Mouse (Mus musculus) gonadal fat pad, adult 2 months (tissue): ENCODE measurements at regions not wholly inside any gene's neighbourhood (a gene's known extent, or its start where the extent isn't known, plus 50 kb on each side); places are given as distances from the start of the nearest gene placed in this dataset.

ENCODE experiments used
- DNase-seq: peaks from one replicate; pipeline ENCODE4 v3.0.0-alpha.2; 2012; ENCODE audit warnings: low read depth

DNA sequence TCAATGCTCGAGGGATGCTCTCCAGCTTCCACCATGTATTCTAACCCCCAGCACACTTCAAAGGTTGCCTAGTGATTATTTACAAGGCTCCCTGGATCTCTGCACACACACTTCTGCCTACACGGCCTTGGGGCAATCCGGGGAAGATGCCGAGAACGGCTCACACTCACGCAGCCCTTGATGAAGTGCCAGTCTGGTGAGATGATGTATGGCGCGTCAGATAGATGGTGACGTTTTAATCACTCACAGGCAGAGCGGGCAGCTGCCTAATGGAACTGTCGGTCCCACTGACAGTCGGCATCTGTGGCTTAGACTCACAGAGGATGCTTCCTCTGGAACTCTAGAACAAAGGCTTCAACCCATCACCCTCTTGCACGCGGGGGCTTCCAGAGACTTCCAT is 66.9 kb upstream of the Kazn start:
- DNase-seq = no peak

DNA sequence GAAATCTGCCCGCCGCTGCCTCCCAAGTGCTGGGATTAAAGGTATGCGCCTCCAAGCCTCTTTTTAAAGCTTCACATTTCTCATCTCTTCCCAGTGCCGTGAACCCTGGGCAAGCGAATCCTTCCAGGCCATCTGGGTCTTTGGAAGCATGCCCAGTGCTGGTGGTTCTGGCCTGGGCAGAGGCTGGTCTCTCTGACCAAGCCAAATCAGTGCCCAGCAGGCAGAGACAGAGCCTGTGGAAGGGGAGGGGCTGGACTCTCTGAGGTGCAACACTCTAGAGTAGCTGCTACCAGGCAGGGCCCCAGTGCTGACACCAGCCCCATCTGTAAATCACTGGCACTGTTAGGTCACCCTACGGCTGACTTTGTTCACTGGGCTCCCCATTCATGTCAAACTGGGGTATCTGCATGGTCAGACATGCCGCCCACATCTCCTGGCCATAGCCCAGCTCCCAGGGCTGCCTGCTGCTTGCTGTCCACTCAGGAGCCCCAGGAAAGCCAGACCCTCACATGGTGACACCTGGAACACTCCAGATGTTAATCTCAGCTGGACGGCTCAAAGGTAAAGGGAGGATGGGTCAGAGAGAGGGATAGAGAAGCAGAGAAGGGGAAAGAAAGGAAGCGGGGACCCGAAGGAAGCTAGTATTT is 64.3 kb upstream of the Kazn start:
- no peak for DNase-seq

DNA sequence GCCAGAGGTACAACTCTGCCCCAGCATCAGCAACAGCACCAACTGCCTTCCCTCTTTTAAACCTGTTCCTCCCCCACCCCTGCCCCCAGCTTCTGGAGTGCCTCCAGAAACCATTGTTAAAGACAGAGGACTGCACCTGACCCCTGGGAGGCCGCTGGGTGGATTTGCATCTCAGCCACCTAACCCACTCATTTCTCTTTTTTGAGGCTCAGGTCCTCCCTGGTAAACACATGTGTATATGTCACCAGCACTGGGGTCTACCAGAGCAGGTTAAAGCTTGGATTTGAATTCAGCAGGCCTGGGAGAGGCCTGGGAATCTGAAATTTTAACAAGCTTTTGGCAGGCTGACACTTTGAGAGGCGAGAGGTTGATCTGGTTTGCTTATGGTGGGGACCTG is 63.5 kb upstream of the Kazn start:
- DNase-seq = no peak

DNA sequence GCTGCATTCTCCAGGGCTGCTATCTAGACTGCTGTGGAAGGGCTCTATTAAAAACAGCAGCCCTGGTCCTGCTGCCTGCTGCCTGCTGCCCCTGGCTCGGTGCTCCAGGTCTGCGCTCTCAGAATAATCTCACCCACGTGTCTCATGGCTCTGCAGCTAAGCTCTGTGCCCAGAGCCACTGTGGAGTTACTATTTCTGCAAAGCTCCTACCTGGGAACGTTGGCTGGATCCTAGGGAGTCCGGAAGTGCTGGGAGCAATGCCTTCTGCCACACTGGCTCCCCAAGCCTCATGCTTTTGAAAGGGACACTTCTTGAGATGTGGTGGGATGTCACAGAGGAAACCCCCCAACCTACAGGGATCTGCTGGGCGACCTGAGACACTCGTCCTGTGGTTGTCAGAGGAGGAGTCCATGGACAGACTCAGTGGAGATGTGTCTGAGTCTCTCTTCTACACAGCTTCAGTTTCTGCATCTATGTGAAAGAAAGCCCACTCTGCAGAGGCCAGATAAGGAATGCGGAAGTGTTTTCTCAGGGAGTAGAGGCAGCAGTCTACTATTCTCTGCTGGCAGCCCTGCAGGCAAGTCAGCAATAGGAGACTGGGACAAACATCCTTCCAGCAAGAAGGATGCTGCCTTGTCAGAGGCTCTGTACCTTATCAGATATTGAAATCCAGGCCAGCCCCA is 63.0 kb upstream of the Kazn start:
- DNase-seq = no peak

DNA sequence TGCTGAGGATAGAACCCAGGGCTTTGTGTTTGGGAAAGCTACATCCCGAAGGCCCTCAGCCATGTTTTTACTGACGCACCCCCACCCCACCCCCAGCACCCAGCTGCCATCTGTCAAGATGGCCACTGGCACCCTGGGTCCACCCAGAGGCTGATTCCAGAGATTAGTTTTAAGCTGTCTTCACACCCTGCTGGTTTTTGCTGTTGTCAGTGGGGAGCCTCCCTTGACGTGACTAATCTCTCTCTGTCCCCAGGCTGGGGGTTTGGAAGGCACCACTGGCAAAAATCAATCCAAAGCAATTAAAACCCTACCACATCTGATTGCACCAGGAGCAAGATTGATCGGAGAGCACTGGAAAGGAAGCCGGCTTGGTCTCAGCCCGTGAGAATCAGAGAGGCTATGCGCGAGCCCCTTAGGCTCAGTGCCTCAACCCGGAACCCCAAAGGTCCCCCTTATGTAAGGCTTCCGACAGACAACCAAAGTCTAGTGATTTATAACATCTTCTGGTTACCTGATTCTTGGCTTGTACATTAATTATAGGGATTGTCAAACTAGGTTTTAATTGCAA is 59.7 kb upstream of the Kazn start:
- DNase-seq = no peak

DNA sequence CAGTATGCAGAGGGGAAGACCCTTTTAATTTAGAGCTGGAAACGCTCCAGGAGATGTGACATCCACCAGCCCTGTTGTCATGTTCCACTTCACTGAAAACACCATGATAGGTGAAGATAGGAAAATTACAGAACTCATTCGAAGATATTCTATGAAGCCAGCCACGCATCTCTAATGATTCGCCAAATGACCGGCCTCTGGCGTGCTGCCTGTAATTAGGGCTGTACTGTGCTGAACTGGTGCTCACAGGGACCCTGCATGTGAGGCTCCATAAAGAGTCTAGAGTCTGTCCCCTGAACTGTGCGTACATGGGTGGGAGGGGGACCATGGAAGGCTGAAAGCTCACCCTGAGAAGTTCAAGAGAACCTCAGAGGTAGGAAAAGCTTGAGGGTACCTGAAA is 53.6 kb upstream of the Kazn start:
- DNase-seq = no peak

DNA sequence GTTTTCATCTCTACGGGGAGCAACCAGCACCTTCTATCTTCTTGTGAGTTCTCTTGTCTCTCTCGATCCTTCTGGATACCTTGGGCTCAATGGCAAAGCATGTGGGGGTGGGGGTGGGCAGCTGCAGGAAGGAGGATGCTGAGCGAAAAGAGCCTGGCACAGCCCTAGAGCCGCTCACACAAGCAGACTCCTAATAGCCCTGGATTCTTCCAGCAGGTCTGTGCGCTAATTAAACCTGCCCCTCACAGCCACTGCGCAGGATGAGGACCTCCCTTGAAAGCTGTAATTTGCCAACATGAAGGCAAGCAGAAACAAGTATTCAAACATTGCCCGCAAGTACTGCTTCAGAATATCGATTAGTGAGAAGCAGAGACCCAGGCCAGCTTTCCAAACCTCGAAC is 53.1 kb upstream of the Kazn start:
- DNase-seq = no peak

DNA sequence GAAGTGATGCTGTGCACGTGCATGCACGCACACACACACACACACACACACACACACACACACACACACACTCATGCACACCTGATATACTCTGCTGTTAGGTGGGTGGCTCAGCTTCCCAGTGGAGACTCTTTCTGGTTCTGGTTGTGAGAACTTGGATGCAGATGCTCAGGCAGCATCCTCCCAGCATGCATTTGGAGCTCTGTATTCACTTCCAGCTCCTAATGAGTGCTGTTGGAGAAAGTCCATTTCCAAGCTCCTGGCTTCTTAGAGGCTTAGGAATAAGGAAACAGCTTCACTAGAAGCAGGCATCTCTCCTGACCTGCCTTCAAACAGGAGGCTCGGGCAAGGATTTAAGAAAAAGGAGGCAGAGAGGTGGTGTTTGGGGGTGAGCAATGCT is 52.2 kb upstream of the Kazn start:
- no peak for DNase-seq
